Mouse (Mus musculus) B cell, adult 2 months (primary cell): ENCODE measurements around the gene H2afj.

Source experiments
- DNase-seq, 2 experiments: peaks; one replicate each; pipeline ENCODE4 v3.0.0; 2022

Gene H2afj

DNA sequence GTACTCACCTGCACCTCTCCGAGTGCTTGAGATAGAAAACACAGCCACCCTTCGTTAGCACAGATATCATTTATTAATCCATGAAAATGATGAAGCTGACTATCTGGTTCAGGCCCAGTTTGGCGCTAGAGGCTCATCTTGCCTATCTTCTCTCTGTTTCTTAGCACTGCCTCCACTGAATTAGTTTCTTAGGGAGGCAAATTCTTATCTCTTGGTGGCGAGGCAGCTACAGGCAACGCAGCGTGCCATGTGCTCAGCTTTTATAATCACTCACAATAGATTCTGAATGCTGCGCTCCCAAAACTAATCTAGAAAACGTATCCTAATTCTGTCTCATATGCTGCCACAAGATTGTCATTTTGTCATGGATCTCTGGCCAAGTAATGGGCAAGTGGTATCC lies 40.4 kb downstream of the H2afj start:
- no peak for DNase-seq

DNA sequence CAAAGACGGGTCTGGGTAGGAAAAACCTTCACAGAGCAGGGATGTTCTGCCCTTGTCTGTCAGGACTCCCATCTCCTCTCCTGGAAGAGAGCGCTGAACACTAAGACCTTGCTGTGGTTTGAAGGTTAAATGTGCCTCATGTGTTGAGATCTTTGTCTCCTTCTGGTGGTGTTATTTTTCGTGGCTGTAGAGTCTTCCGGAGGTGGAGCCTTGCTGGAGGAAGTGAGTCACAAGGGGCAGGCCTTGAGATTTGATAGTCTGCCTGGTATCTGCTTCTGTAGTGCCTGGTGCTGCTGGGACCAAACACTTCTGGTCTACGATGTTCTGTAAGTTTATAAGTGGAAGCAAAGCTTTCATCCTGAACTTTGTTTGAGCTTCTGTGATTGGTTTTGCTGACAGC lies 40.9 kb downstream of the H2afj start:
- no peak for DNase-seq

DNA sequence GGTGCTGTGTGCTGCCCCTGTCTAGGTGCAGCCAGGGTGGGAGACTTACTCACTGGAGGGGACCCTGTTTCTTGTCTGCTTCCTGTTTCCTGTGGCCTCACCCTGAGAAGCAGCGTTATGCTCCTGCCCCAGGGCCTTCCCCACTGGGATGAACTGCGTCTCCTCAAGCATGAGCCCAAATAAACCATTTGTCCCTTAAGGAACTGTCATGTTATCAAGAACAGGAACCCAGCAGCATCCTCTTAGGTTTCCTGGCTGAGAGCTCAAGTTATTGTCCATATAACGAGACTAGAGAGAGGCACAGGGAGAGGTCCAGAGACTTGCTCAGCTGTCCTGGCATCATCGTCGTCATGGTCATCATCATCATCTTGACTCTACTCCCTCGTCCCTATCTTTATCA lies 42.2 kb downstream of the H2afj start:
- no peak for DNase-seq

DNA sequence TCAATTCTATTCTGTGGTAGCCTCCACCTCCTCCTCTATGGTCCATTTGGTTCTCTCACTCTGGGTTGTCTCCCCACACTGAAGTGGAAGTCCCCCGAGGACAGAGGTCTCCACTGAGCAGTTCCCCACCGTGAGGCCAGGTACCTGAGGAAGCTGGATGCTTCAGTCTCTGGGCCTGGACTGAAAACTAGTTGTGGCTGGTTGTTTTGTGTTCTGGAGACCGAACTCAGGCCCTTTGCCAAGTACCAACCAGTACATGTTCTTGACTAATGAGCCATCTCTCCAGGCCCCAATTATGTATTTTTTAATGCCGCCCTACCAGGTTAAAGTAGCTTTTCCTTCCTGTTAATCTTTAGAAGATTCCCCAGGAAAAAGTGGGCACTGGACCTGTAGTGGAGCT lies 44.3 kb downstream of the H2afj start:
- DNase-seq, result no peak

DNA sequence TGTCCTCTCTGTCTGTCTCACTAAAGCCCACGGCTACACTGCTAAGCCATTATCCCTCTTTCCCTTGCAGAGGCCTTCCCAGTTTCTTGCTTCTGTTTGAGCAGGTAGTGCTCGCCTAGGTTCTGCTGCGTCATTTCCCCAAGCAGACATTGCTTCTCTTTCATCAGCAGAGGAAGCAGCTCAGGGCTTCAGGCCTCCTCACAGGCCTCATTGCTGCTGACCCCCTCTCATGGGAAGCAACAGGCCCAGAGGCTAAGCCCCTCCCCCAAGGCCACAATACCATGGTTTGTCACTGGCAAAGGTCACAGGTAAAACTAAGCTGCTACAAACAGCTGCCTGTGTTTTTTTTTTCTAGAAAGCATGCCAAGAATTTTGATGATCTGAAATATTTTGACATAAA lies 44.7 kb downstream of the H2afj start:
- no peak for DNase-seq

DNA sequence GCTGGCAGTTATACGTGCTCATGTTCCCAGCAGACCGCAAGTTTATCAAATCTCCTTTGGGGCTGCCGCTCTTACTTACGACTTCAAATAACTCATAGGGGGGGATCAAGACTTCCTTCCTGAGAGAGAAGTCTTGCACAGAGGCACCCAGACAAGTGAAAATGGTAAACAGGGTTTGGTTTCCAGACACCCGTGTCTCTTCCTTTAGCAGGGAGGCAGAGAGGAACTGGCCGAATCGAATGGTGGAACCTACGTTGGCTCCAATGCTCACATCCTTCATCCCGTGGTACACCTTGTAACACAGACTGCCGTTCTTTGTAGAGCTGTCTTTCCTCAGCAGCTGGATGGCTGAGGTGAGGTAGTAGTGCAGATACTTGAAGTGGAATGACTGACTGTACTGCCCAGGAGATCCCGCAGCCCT lies 46.3 kb downstream of the H2afj start:
- DNase-seq, result peak; percentile 30 to 37

DNA sequence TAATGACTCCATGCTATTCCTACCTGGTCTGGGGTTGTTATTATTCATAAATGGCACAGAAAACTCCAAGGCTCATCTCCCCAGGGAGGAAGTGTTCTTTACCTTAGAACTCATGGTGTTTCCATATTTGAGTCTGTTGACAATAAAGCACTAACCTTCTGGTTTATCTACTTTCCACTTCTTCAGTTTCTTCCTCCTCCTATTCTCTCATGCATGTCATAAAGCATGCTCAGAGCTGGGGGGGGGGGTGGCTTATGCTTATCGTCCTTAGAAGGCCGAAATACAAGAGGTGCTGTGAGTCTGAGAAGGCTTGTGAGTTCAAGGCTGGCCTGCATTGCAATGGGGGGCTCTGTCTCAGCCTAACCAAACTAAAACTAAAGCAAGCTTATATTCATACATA lies 47.1 kb downstream of the H2afj start:
- no peak for DNase-seq

DNA sequence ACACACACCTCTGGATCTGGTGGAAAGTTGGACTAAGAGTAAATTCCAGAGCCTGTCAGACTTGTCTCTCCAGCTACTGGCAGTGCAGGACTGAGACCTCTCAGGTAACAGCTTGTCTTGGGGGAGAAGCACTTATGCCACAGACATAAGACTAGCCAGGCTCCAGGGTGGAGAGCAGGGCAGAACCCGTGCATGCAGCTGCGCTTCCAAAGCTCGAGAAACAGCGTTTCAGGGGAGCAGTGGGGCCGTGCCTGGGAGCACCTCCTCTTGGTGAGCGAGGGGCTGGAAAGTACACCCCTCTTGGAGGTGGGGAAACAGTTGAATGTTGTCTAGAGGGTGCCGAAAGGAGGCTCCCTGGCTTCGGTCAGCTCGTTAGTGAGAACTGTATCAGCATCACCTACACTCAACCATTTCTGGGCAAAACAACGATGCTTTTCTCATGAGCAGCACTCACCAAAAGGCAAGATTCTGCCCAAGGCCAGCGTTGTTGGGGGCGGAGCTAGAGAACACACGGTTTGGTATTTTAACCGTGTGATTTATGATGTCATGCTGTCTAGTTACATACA lies 48.1 kb downstream of the H2afj start:
- DNase-seq, result peak; percentile 28 to 31

DNA sequence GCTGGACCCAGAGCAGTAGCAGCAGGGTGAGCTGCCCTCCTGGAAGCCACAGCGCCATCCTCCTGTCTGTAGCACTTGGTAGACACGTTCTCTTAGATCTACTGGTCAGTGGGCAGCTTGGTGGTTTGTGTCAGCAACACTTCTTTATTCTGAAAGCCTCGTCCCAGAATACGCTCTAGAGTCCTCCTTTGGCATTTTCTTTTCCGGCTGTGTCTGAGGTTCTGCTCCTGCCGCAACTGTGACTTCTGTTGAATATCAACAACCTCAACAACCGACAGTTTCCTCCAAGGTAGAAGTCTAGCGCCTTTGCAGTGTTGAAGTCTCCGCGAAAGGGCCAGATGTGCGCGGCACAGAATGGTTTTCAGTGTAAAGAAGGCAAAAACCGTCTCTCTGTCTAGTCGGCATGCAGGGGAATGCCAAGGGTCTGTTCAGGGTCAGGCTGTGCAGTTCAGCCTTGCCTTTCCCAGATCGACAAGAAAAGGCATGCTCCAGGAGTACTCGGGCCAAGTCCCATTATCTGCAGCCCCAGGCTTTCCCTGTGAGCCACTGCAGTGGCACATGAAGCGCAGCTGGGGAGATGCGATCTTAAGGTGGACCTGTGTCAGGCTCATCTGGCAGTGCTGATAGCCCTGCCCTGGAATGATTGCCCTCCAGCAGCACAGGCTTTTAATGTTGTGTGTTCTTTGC lies 49.3 kb downstream of the H2afj start, which contains the start of gene Art4:
Art4 (minus strand) TSS at position 548 of the 687 bp plus-strand sequence.
- DNase-seq, result peak; percentile 19 to 26

DNA sequence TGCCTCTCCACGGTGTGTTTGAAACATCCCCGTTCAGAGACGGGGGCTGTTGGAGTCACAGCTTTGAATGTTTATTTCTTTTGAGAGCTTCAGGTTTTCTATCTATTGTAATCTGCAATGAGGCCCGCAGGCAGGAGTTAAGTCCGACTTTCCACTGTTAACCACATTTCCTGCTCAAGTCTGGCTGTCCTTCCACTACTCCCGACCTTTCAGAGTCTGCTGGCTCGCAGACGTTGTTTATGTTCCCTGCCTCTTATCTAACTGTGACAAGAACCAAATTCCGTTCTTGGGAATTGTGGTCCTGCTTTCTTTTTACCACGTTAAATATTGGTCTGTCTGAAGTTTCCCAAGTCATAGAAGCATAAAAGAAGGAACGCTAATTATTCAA lies 49.8 kb downstream of the H2afj start:
- DNase-seq, result no peak

DNA sequence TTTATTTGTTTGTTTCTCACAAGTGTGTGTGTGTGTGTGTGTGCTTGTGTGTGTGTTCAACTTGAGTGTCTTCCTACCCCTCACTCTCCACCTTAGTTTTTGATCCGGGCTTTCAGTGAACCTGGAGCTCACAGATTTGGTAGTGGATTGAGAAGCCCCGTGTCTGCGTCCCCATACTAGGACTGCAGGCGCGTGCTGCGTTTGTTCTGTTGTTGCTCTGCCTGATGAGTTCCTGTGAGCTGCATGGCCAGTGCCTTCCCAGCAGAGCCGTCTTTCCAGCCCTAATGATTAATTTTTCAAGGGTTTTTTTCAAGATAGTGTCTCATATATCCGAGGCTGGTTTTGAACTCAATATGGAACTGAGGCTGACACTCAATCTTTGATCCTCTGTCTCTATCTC lies 50.4 kb downstream of the H2afj start:
- no peak for DNase-seq
